Mouse (Mus musculus) ovary, adult 10 weeks (tissue): Measurements from ENCODE around the gene Dclre1b. TPM values are rescaled to one million over a fixed set of nuclear protein-coding genes. Genes with fewer than 3 reads are reported as not detected.

ENCODE experiments used
- polyA plus RNA-seq: library from polyadenylated mRNA; stranded (reverse); fragments of 350-450 nt; fragmentation: Illumina TruSeq; extraction: RNeasy Lipid Tissue Mini Kit (QIAGEN cat#74804); gene quantifications from one replicate; pipeline ENCODE4 v1.2.3, GENCODE M21; 2014

Gene Dclre1b
- polyA plus RNA-seq: 11.6 TPM

DNA sequence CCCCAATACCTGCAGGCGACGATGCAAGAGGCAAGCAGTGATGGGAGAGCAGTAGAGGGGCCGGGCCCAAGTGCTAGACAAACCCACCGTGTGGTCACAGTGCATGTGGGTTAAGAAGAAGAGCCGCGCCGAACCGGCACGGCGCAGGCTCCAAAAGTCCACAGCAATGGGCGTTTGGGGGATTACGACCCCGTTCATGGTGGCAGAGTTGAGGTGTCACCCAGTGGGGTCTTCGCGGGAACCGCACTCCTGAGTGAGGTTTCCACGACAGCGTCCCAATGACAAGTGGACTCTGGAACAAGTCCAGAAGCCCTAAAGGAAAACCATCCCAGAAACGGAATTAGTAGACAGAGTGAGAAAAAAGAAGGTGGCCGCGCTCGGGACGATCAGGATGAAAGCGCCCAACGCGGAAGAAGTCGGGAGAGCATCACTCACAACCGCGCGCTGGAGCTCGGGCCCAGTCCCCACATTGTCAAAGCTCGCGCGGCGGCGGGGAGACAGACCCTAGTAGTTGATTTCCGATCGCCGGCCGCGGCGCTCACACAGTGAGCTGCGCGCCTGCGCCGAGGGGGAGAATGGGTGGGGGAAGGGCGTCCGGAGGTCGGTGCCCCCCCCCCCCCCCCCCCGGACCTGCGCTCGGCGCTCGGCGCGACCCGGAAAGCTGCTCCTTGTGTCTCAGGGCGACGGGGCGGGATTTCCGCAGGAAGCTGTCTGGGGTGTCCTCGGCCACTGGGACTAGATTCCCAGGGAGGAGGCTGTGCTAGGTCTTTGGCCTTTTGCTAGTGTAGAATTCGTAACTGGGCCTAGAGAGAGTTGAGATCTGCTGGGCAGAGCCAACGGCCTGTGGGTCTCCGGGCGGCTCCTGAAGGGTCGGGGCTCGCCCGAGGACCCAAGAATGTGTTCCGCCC is at the start of gene Dclre1b, which contains the start of the genes Ap4b1 and Gm43064:
Gene Dclre1b (minus strand): TSS at position 554 of the 908 bp plus-strand sequence.
Gene Ap4b1 (plus strand): TSS at position 630 of the 908 bp plus-strand sequence.
Gene Gm43064 (plus strand): TSS at position 683 of the 908 bp plus-strand sequence.

DNA sequence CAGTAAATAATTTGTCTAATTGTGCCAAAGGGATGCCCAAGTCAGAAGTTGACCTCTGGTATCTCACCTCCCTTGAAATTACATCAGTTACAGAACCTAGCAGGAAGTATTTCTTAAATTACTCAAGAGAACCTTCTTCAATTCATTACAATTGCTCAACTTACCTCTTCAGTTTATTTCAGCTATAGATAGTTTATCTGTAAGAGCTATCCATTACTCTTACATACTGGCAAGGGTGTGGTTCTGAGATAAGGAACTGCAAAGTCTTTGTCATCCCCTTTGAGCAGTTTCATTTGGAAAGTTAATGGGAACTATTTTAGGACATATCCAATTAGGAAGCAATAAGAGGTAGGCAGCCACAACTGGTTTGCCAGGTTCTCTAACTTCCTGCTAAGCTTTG is 23.2 kb upstream of the Dclre1b start, which contains the start of gene Bcl2l15:
Gene Bcl2l15 (plus strand): TSS at position 176 of the 400 bp plus-strand sequence.

DNA sequence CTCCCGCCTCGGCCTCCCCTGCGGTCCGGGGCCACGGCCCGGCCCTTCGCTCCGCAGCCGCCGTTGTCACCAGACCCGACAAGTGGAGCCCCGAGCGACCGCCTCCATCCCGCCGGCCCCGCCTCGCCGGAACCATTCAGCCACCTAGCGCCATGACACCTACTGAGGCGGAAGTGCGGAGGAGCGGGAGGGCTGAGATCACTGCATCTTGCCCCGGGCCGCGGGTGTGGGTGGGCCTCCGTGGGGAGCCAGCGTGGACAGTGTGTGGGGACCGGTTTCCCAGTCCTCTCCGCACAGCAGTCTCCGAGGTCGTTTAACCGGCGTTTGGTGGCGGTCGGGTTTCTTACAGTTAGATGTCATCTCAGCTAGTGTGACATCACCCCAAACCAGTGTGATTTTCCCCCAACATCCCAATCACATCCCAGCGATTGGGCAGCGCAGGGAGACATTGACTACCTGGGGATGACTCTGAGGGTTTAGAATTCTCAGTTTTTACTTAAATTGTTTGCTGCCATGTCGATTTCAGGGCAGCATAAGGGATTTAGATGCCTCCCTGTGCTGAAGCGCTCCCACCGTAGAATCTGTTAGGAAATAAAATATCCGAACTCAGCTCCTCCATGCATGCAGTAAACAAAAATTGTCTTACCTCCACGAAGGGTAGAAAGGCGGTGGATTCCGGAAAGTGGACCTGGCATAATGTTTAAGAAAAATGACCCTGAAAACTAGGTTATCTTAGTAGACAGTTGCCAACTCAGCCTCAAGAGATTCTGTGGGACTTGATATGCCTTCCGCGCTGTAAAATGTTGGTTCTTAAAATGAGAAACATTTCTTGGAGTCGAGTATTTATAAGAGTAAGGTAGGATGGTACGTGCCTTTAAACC is 17.8 kb downstream of the Dclre1b start, which contains the start of gene Hipk1:
Gene Hipk1 (minus strand): TSS at position 334 of the 881 bp plus-strand sequence.

Other genes starting within 250 kb of the Dclre1b start
- gene Syt6, start 234.2 kb downstream of the Dclre1b start, polyA plus RNA-seq: 0.20 TPM
- gene Atg4a-ps, start 163.4 kb downstream of the Dclre1b start, polyA plus RNA-seq: 0.23 TPM
- 16.2 TPM for gene Olfml3, start 71.4 kb downstream of the Dclre1b start, polyA plus RNA-seq
- gene Gm10964, start 70.1 kb downstream of the Dclre1b start, polyA plus RNA-seq: not detected
- gene Hipk1, start 17.9 kb downstream of the Dclre1b start, polyA plus RNA-seq: 103 TPM
- gene Ap4b1, start 76 bp upstream of the Dclre1b start, polyA plus RNA-seq: 7.8 TPM
- not detected for gene Gm43064, start 129 bp upstream of the Dclre1b start, polyA plus RNA-seq
- 0.83 TPM for gene Bcl2l15, start 23.2 kb upstream of the Dclre1b start, polyA plus RNA-seq
- 62.3 TPM for gene Ptpn22, start 50.4 kb upstream of the Dclre1b start, polyA plus RNA-seq
- gene Rsbn1, start 104.7 kb upstream of the Dclre1b start, polyA plus RNA-seq: 79.2 TPM
- gene Phtf1, start 158.7 kb upstream of the Dclre1b start, polyA plus RNA-seq: 43.4 TPM